Mouse (Mus musculus) limb, embryonic 11.5 days (tissue): ENCODE measurements at regions not wholly inside any gene's neighbourhood (a gene's known extent, or its start where the extent isn't known, plus 50 kb on each side); places are given as distances from the start of the nearest gene placed in this dataset.

ENCODE experiments used
- ATAC-seq: fragments of 200-750 bp; cut with Nextera tagmentation; 2 replicates; pipeline ENCODE4 v1.8.0; 2017; ENCODE audit warnings: low read depth; ENCODE audit not compliant: insufficient number of reproducible peaks, low FRiP score, low TSS enrichment
- DNase-seq: peaks from one replicate; pipeline ENCODE4 v3.0.0-alpha.2; 2015; ENCODE audit warnings: low spot score
- H3K27ac ChIP-seq: fragments of 300-500 bp; sonication (generic); replicated peaks from 2 replicates; pipeline ENCODE4 v1.5.1; 2014; ENCODE audit warnings: low read depth, mild to moderate bottlenecking, low read length
- H3K27me3 ChIP-seq: fragments of 300-500 bp; sonication (generic); 2 replicates; pipeline ENCODE4 v1.6.1; 2014; ENCODE audit warnings: mild to moderate bottlenecking, low read length, mixed read lengths; ENCODE audit not compliant: control insufficient read depth, insufficient read depth
- H3K36me3 ChIP-seq: fragments of 300-500 bp; sonication (generic); 2 replicates; pipeline ENCODE4 v1.6.1; 2014; ENCODE audit warnings: mild to moderate bottlenecking, low read length, moderate library complexity, mixed read lengths; ENCODE audit not compliant: control insufficient read depth, insufficient read depth
- H3K4me1 ChIP-seq: fragments of 300-500 bp; sonication (generic); 2 replicates; pipeline ENCODE4 v1.6.1; 2014; ENCODE audit warnings: low read length, mixed read lengths; ENCODE audit not compliant: control insufficient read depth, insufficient read depth
- H3K4me2 ChIP-seq: fragments of 300-500 bp; sonication (generic); 2 replicates; pipeline ENCODE4 v1.6.1; 2014; ENCODE audit warnings: low read depth, mild to moderate bottlenecking, moderate library complexity; ENCODE audit not compliant: severe bottlenecking
- H3K4me3 ChIP-seq: fragments of 300-500 bp; sonication (generic); 2 replicates; pipeline ENCODE4 v1.5.1; 2014; ENCODE audit warnings: low read depth, low read length
- H3K9ac ChIP-seq: fragments of 300-500 bp; sonication (generic); 2 replicates; pipeline ENCODE4 v1.6.1; 2014; ENCODE audit warnings: mild to moderate bottlenecking, low read length
- H3K9me3 ChIP-seq: fragments of 300-500 bp; sonication (generic); 2 replicates; pipeline ENCODE4 v1.6.1; 2016; ENCODE audit warnings: low read length; ENCODE audit not compliant: control insufficient read depth
- whole genome bisulfite sequencing: fragments of 180-500 bp; shearing (Covaris S2); extraction: QIAGEN DNeasy Blood & Tissue Kit; methylation state at CpG from one replicate; pipeline ENCODE4 v1.1.7; 2014; 5-methylcytosine and 5-hydroxymethylcytosine counted together

- ATAC-seq (no peak), DNase-seq (no peak)
- 61% methylated on average over 4 of the region's 4 CpGs for WGBS
- Histone ChIP-seq H3K4me1 (no peaks in the 10 kb centered on the region), H3K36me3 (no peaks in the 10 kb centered on the region), H3K4me3 (no peak overlapping the region), H3K27me3 (no peaks in the 10 kb centered on the region), H3K4me2 (no peak overlapping the region), H3K9ac (no peak overlapping the region), H3K27ac (no peak overlapping the region), H3K9me3 (no peaks in the 10 kb centered on the region)
Measured at GRCm38 (mm10) chr11:79881812-79882211, 80.4 kb downstream of the Utp6 start.

GRCm38 (mm10) chr11:79878091-79878490 is 84.1 kb downstream of the Utp6 start:
- Histone ChIP-seq H3K4me1 (no peaks in the 10 kb centered on the region), H3K4me3 (no peak overlapping the region), H3K9ac (no peak overlapping the region), H3K27me3 (no peaks in the 10 kb centered on the region), H3K27ac (no peak overlapping the region), H3K4me2 (no peak overlapping the region), H3K36me3 (no peaks in the 10 kb centered on the region), H3K9me3 (no peaks in the 10 kb centered on the region)
- ATAC-seq (no peak), DNase-seq (no peak)
- 81% methylated on average over 7 of the region's 7 CpGs for WGBS

- no peak for ATAC-seq
- H3K9ac ChIP-seq = no peak overlapping the region
- H3K36me3 ChIP-seq = no peaks in the 10 kb centered on the region
- H3K27ac ChIP-seq = no peak overlapping the region
- 36% methylated on average over 3 of the region's 3 CpGs for WGBS
- H3K9me3 ChIP-seq = no peaks in the 10 kb centered on the region
- no peaks in the 10 kb centered on the region for H3K27me3 ChIP-seq
- H3K4me2 ChIP-seq = no peak overlapping the region
- no peak for DNase-seq
- H3K4me3 ChIP-seq = no peak overlapping the region
- no peaks in the 10 kb centered on the region for H3K4me1 ChIP-seq
Measured at GRCm38 (mm10) chr11:79877184-79877745, 84.9 kb downstream of the Utp6 start.

- H3K9me3 ChIP-seq = no peaks in the 10 kb centered on the region
- H3K27me3 ChIP-seq = no peaks in the 10 kb centered on the region
Measured at GRCm38 (mm10) chr11:79871783-79872628, 90.2 kb downstream of the Utp6 start.

GRCm38 (mm10) chr11:79870189-79870588 is 92.0 kb downstream of the Utp6 start:
- 75% methylated on average over 5 of the region's 5 CpGs for WGBS
- no peak for ATAC-seq

More at GRCm38 (mm10) chr11:79871783-79872628, 90.2 kb downstream of the Utp6 start:
- H3K27ac ChIP-seq = no peak overlapping the region
- H3K4me3 ChIP-seq = no peak overlapping the region
- no peak overlapping the region for H3K4me2 ChIP-seq
- no peak for DNase-seq
- no peaks in the 10 kb centered on the region for H3K36me3 ChIP-seq
- ATAC-seq = no peak
- no peaks in the 10 kb centered on the region for H3K4me1 ChIP-seq
- no peak overlapping the region for H3K9ac ChIP-seq
- 82% methylated on average over 10 of the region's 10 CpGs for WGBS

GRCm38 (mm10) chr11:79869009-79869408 is 93.2 kb downstream of the Utp6 start:
- no peak for ATAC-seq
- H3K36me3 ChIP-seq = no peaks in the 10 kb centered on the region
- 43% methylated on average over 5 of the region's 5 CpGs for WGBS
- H3K4me1 ChIP-seq = no peaks in the 10 kb centered on the region
- H3K27ac ChIP-seq = no peak overlapping the region
- no peak overlapping the region for H3K9ac ChIP-seq
- H3K27me3 ChIP-seq = no peaks in the 10 kb centered on the region
- H3K4me2 ChIP-seq = no peak overlapping the region
- no peak for DNase-seq
- no peaks in the 10 kb centered on the region for H3K9me3 ChIP-seq
- no peak overlapping the region for H3K4me3 ChIP-seq

More at GRCm38 (mm10) chr11:79870189-79870588, 92.0 kb downstream of the Utp6 start:
- DNase-seq = no peak
- no peaks in the 10 kb centered on the region for H3K36me3 ChIP-seq
- no peak overlapping the region for H3K27ac ChIP-seq
- no peak overlapping the region for H3K9ac ChIP-seq
- H3K27me3 ChIP-seq = no peaks in the 10 kb centered on the region
- no peak overlapping the region for H3K4me2 ChIP-seq
- no peaks in the 10 kb centered on the region for H3K4me1 ChIP-seq
- H3K9me3 ChIP-seq = no peaks in the 10 kb centered on the region
- H3K4me3 ChIP-seq = no peak overlapping the region

- no peak overlapping the region for H3K9ac ChIP-seq
- H3K9me3 ChIP-seq = no peaks in the 10 kb centered on the region
- no peaks in the 10 kb centered on the region for H3K27me3 ChIP-seq
- peaks cover 3% of the 10 kb centered on the region; the same call in 1 of the 2 replicates for H3K4me1 ChIP-seq
- DNase-seq (no peak), ATAC-seq (no peak)
- H3K27ac ChIP-seq = no peak overlapping the region
- no peaks in the 10 kb centered on the region for H3K36me3 ChIP-seq
- H3K4me2 ChIP-seq = no peak overlapping the region
- 70% methylated on average over 5 of the region's 5 CpGs for WGBS
- no peak overlapping the region for H3K4me3 ChIP-seq
Measured at GRCm38 (mm10) chr11:79864836-79865235, 97.4 kb downstream of the Utp6 start.

GRCm38 (mm10) chr11:79863487-79864175 is 98.6 kb downstream of the Utp6 start:
- Histone ChIP-seq H3K27ac (no peak overlapping the region), H3K9me3 (no peaks in the 10 kb centered on the region), H3K4me1 (peaks cover 3% of the 10 kb centered on the region; the same call in 1 of the 2 replicates), H3K4me3 (no peak overlapping the region), H3K4me2 (no peak overlapping the region), H3K9ac (no peak overlapping the region), H3K36me3 (no peaks in the 10 kb centered on the region), H3K27me3 (no peaks in the 10 kb centered on the region)
- ATAC-seq (no peak), DNase-seq (no peak)
- WGBS = 89% methylated on average over 14 of the region's 14 CpGs
